Mouse (Mus musculus) hindbrain, postnatal 0 days (tissue): ENCODE measurements around the gene Rnase4. TPM values are rescaled to one million over a fixed set of nuclear protein-coding genes. Genes with fewer than 3 reads are reported as not detected.

Experiments
- ATAC-seq: fragments of 200-750 bp; cut with Nextera tagmentation; 2 replicates; pipeline ENCODE4 v1.8.0; 2017; ENCODE audit warnings: mild to moderate bottlenecking, moderate TSS enrichment, moderate library complexity
- DNase-seq: peaks from one replicate; pipeline ENCODE4 v3.0.0-alpha.2; 2015; ENCODE audit warnings: low spot score
- H3K27ac ChIP-seq: fragments of 300-500 bp; sonication (generic); 2 replicates; pipeline ENCODE4 v1.5.1; 2014; ENCODE audit warnings: mild to moderate bottlenecking
- H3K27me3 ChIP-seq: fragments of 300-500 bp; sonication (generic); 2 replicates; pipeline ENCODE4 v1.6.1; 2014; ENCODE audit warnings: low read length, mixed read lengths; ENCODE audit not compliant: insufficient read depth
- H3K36me3 ChIP-seq: fragments of 300-500 bp; sonication (generic); 2 replicates; pipeline ENCODE4 v1.6.1; 2014; ENCODE audit warnings: low read length, mixed read lengths; ENCODE audit not compliant: insufficient read depth
- H3K4me1 ChIP-seq: fragments of 300-500 bp; sonication (generic); 2 replicates; pipeline ENCODE4 v1.6.1; 2014; ENCODE audit warnings: antibody characterized with exemption, low read length, mixed read lengths; ENCODE audit not compliant: insufficient read depth
- H3K4me2 ChIP-seq: fragments of 300-500 bp; sonication (generic); 2 replicates; pipeline ENCODE4 v1.6.1; 2014; ENCODE audit warnings: low read depth, mild to moderate bottlenecking, low read length, moderate library complexity, mixed read lengths
- H3K4me3 ChIP-seq: fragments of 300-500 bp; sonication (generic); 2 replicates; pipeline ENCODE4 v1.5.1; 2014; ENCODE audit warnings: low read length
- H3K9ac ChIP-seq: fragments of 300-500 bp; sonication (generic); replicated peaks from 2 replicates; pipeline ENCODE4 v1.6.1; 2014; ENCODE audit warnings: mild to moderate bottlenecking, low read length, moderate library complexity, mixed read lengths
- H3K9me3 ChIP-seq: fragments of 300-500 bp; sonication (generic); 2 replicates; pipeline ENCODE4 v1.6.1; 2016; ENCODE audit warnings: low read length, mixed read lengths
- CTCF ChIP-seq: IDR thresholded peaks from 2 replicates; pipeline ENCODE4 v1.5.1; 2016; ENCODE audit warnings: antibody characterized with exemption, control low read depth, low read depth
- WGBS: fragments of 180-500 bp; shearing (Covaris S2); extraction: QIAGEN DNeasy Blood & Tissue Kit; methylation state at CpG from one replicate; pipeline ENCODE4 v1.1.7; 2014; 5-methylcytosine and 5-hydroxymethylcytosine counted together
- polyA plus RNA-seq: library from polyadenylated mRNA; unstranded; fragments of >200 nt; fragmentation: Nextera tagmentation; extraction: Ambion mirVana; gene quantifications from 2 replicates; pipeline ENCODE4 v1.2.1, GENCODE M21; 2015
- total RNA-seq: library from RNA; depleted of rRNA; stranded (reverse); fragments of >200 nt; gene quantifications from 2 replicates; pipeline ENCODE4 v1.2.3, GENCODE M21; 2014; rRNA removed

Gene Rnase4
- total and polyA plus RNA-seq, 2 experiments from 2014 or later = 17.6 to 34.1 TPM

- Histone ChIP-seq H3K4me3 (no peak overlapping the region), H3K9ac (no peak overlapping the region), H3K9me3 (no peaks in the 10 kb centered on the region), H3K4me2 (no peak overlapping the region), H3K36me3 (no peaks in the 10 kb centered on the region), H3K27me3 (no peaks in the 10 kb centered on the region), H3K27ac (no peak overlapping the region), H3K4me1 (no peaks in the 10 kb centered on the region)
- TF ChIP-seq CTCF = no peak
- WGBS = 70% methylated on average over 3 of the region's 3 CpGs
- DNase-seq (no peak), ATAC-seq (no peak)
Measured at GRCm38 (mm10) chr14:51148006-51148405, 57.1 kb downstream of the Rnase4 start.

- Histone ChIP-seq H3K9ac (no peak overlapping the region), H3K9me3 (no peaks in the 10 kb centered on the region), H3K4me2 (no peak overlapping the region), H3K4me1 (no peaks in the 10 kb centered on the region), H3K27me3 (no peaks in the 10 kb centered on the region), H3K36me3 (no peaks in the 10 kb centered on the region), H3K4me3 (no peak overlapping the region), H3K27ac (no peak overlapping the region)
- no peak for TF ChIP-seq CTCF
- no peak for ATAC-seq
- WGBS = 69% methylated on average over 5 of the region's 5 CpGs
- no peak for DNase-seq
Measured at GRCm38 (mm10) chr14:51149164-51149563, 58.3 kb downstream of the Rnase4 start.

- H3K36me3 ChIP-seq = no peaks in the 10 kb centered on the region
- H3K4me3 ChIP-seq = no peak overlapping the region
- no peak overlapping the region for H3K9ac ChIP-seq
- H3K9me3 ChIP-seq = no peaks in the 10 kb centered on the region
- DNase-seq (no peak), ATAC-seq (no peak)
- no peaks in the 10 kb centered on the region for H3K4me1 ChIP-seq
- H3K4me2 ChIP-seq = no peak overlapping the region
- TF ChIP-seq CTCF = no peak
- WGBS = 86% methylated on average over 3 of the region's 3 CpGs
- no peaks in the 10 kb centered on the region for H3K27me3 ChIP-seq
- no peak overlapping the region for H3K27ac ChIP-seq
Measured at GRCm38 (mm10) chr14:51150206-51150831, 59.4 kb downstream of the Rnase4 start.

GRCm38 (mm10) chr14:51152249-51152870, 61.5 kb downstream of the Rnase4 start:
- H3K27ac ChIP-seq = no peak overlapping the region
- no peaks in the 10 kb centered on the region for H3K27me3 ChIP-seq
- ATAC-seq = no peak
- H3K4me1 ChIP-seq = no peaks in the 10 kb centered on the region
- no peak for DNase-seq
- WGBS = 91% methylated on average over 5 of the region's 5 CpGs
- no peaks in the 10 kb centered on the region for H3K9me3 ChIP-seq
- no peaks in the 10 kb centered on the region for H3K36me3 ChIP-seq
- no peak overlapping the region for H3K4me3 ChIP-seq
- no peak for TF ChIP-seq CTCF
- no peak overlapping the region for H3K9ac ChIP-seq
- H3K4me2 ChIP-seq = no peak overlapping the region

Other genes starting within 250 kb of the Rnase4 start
- 4.3 and 5.6 TPM in 2 replicates for gene Tep1, start 220.5 kb upstream of the Rnase4 start, total RNA-seq
- gene Tep1, start 220.5 kb upstream of the Rnase4 start, polyA plus RNA-seq = 3.4 and 3.5 TPM in 2 replicates
- 2.4 and 3.7 TPM in 2 replicates for gene Klhl33, start 193.6 kb upstream of the Rnase4 start, total RNA-seq
- gene Klhl33, start 193.6 kb upstream of the Rnase4 start, polyA plus RNA-seq = 2.9 and 4.0 TPM in 2 replicates
- gene Osgep, start 166.2 kb upstream of the Rnase4 start, total RNA-seq = 71.4 and 80.9 TPM in 2 replicates
- 72.4 and 82.7 TPM in 2 replicates for gene Osgep, start 166.2 kb upstream of the Rnase4 start, polyA plus RNA-seq
- 68.6 and 70.2 TPM in 2 replicates for gene Apex1, start 166.1 kb upstream of the Rnase4 start, total RNA-seq
- gene Apex1, start 166.1 kb upstream of the Rnase4 start, polyA plus RNA-seq = 145 and 156 TPM in 2 replicates
- gene Pip4p1, start 160.2 kb upstream of the Rnase4 start, total RNA-seq = 53.3 and 69.1 TPM in 2 replicates
- gene Pip4p1, start 160.2 kb upstream of the Rnase4 start, polyA plus RNA-seq = 102 and 103 TPM in 2 replicates
- 16.7 and 19.1 TPM in 2 replicates for gene Pnp, start 160.0 kb upstream of the Rnase4 start, total RNA-seq
- gene Pnp, start 160.0 kb upstream of the Rnase4 start, polyA plus RNA-seq = 17.5 and 18.2 TPM in 2 replicates
- 0.47 and 16.3 TPM in 2 replicates for gene Gm49342, start 146.6 kb upstream of the Rnase4 start, total RNA-seq
- gene Gm49342, start 146.6 kb upstream of the Rnase4 start, polyA plus RNA-seq = not detected in 2 replicates
- gene Pnp2, start 135.1 kb upstream of the Rnase4 start, total RNA-seq = 1.2 TPM in 1 of 2 replicates, not detected in the other
- gene Pnp2, start 135.1 kb upstream of the Rnase4 start, polyA plus RNA-seq = 1.2 and 1.3 TPM in 2 replicates
- 0.21 TPM in 1 of 2 replicates, not detected in the other for gene Rnase10, start 83.3 kb upstream of the Rnase4 start, total RNA-seq
- not detected in 2 replicates for gene Rnase10, start 83.3 kb upstream of the Rnase4 start, polyA plus RNA-seq
- not detected in 2 replicates for gene Rnase9, start 49.2 kb upstream of the Rnase4 start, total RNA-seq
- gene Rnase9, start 49.2 kb upstream of the Rnase4 start, polyA plus RNA-seq = not detected in 2 replicates
- gene Rnase11, start 40.9 kb upstream of the Rnase4 start, total RNA-seq = not detected in 2 replicates
- gene Rnase11, start 40.9 kb upstream of the Rnase4 start, polyA plus RNA-seq = not detected in 2 replicates
- gene Rnase12, start 33.4 kb upstream of the Rnase4 start, total RNA-seq = not detected in 2 replicates
- gene Rnase12, start 33.4 kb upstream of the Rnase4 start, polyA plus RNA-seq = 0.29 TPM in 1 of 2 replicates, not detected in the other
- gene Olfr750, start 16.6 kb upstream of the Rnase4 start, total RNA-seq = not detected in 2 replicates
- gene Olfr750, start 16.6 kb upstream of the Rnase4 start, polyA plus RNA-seq = 0.05 and 0.14 TPM in 2 replicates
- gene Ang, start 73 bp downstream of the Rnase4 start, total RNA-seq = 0.18 and 1.9 TPM in 2 replicates
- gene Ang, start 73 bp downstream of the Rnase4 start, polyA plus RNA-seq = 2.9 and 3.9 TPM in 2 replicates
- not detected in 2 replicates for gene Eddm3b, start 23.3 kb downstream of the Rnase4 start, total RNA-seq
- gene Eddm3b, start 23.3 kb downstream of the Rnase4 start, polyA plus RNA-seq = not detected in 2 replicates
- gene Rnase6, start 32.8 kb downstream of the Rnase4 start, total RNA-seq = 0.52 and 1.3 TPM in 2 replicates
- 1.0 TPM in 2 replicates for gene Rnase6, start 32.8 kb downstream of the Rnase4 start, polyA plus RNA-seq
- 0.16 and 0.18 TPM in 2 replicates for gene Rnase1, start 55.7 kb downstream of the Rnase4 start, total RNA-seq
- gene Rnase1, start 55.7 kb downstream of the Rnase4 start, polyA plus RNA-seq = 1.6 and 2.4 TPM in 2 replicates
- not detected in 2 replicates for gene Rnase2b, start 71.2 kb downstream of the Rnase4 start, total RNA-seq
- not detected in 2 replicates for gene Rnase2b, start 71.2 kb downstream of the Rnase4 start, polyA plus RNA-seq
- not detected in 2 replicates for gene Ang2, start 108.1 kb downstream of the Rnase4 start, total RNA-seq
- gene Ang2, start 108.1 kb downstream of the Rnase4 start, polyA plus RNA-seq = not detected in 2 replicates
- not detected in 2 replicates for gene Ear14, start 112.3 kb downstream of the Rnase4 start, total RNA-seq
- gene Ear14, start 112.3 kb downstream of the Rnase4 start, polyA plus RNA-seq = not detected in 2 replicates
- not detected in 2 replicates for gene Rnase2a, start 165.0 kb downstream of the Rnase4 start, total RNA-seq
- not detected in 2 replicates for gene Rnase2a, start 165.0 kb downstream of the Rnase4 start, polyA plus RNA-seq